Mouse (Mus musculus) lung, postnatal 0 days (tissue): ENCODE results near the gene Rasal3.

ENCODE experiments used
- CTCF ChIP-seq: IDR thresholded peaks from 2 replicates; pipeline ENCODE4 v1.5.1; 2016; ENCODE audit warnings: antibody characterized with exemption, mild to moderate bottlenecking
- EP300 ChIP-seq: IDR thresholded peaks from 2 replicates; pipeline ENCODE4 v1.6.1; 2016; ENCODE audit warnings: antibody characterized with exemption, mild to moderate bottlenecking, control low read depth

- TF ChIP-seq CTCF: no peak
- no peak for TF ChIP-seq EP300
Measured at GRCm38 (mm10) chr17:32363821-32364301, 39.5 kb downstream of the Rasal3 start.
